Mouse (Mus musculus): ENCODE data around the gene Cracr2a. TPM values are rescaled to one million over a fixed set of nuclear protein-coding genes. Genes with fewer than 3 reads are reported as not detected.

Gene Cracr2a
- total RNA-seq, 1 experiment from 2014 or later = 10.0 TPM

DNA sequence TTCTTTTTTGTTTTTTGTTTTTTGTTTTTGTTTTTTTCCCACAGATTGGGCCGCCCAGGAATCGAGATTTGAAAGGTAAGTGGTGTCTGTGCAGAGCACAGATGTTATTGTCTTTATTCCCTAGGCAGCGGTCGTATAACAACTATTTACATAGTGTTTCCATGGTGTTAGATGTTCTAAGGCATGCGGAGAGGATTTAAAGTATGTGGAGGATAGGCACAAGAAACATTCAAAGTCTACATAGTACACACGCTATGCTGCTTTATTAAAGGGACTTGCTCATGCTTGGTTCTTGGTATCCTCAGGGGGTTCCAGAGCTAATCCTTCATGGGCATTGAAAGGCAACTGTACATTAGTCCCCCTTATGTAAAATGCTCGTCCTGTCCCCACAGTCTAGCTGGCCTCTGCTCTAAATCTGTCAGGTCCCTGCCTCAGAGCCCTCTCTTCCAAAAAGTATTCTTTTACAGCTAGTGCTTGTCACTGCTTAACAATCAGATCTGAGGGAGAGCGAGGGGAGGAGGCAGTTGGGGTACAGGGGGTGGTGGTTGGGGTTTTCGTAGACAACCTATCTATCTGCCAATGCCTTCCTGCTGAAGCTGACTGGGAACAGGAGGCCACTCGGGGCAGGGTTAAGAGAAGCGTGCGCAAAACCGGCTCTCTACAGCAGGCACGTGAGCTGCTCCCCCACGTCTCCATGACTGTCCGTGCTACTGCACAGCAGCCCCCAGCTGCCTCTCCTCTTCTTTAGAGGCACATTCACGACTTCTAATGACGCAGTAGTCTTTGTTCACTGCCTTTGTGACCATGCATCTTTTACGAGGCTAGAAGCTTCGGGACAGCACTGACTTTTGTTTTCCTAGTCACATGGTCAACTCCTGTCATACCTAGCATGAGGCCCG is 156.3 kb downstream of the Cracr2a start:
- no peak for ATAC-seq (replicated peaks in 1 of 2; ENCODE audit: insufficient read depth in 1 of 2, low FRiP score in 2 of 2, low TSS enrichment in 1 of 2, low read depth in 1 of 2, poor library complexity in 2 of 2, severe bottlenecking in 2 of 2)

GRCm38 (mm10) chr6:127719875-127720274 is 158.7 kb downstream of the Cracr2a start:
- ATAC-seq (replicated peaks in 1 of 2; ENCODE audit: insufficient read depth in 1 of 2, low FRiP score in 2 of 2, low TSS enrichment in 1 of 2, low read depth in 1 of 2, poor library complexity in 2 of 2, severe bottlenecking in 2 of 2) = no peak

GRCm38 (mm10) chr6:127723126-127723525 is 162.0 kb downstream of the Cracr2a start:
- ATAC-seq (replicated peaks in 1 of 2; ENCODE audit: insufficient read depth in 1 of 2, low FRiP score in 2 of 2, low TSS enrichment in 1 of 2, low read depth in 1 of 2, poor library complexity in 2 of 2, severe bottlenecking in 2 of 2) = no peak

Other genes with a start within 250 kb of the Cracr2a start
- 34.2 and 53.0 TPM in 2 replicates for gene Parp11, start 114.5 kb upstream of the Cracr2a start, total RNA-seq (2017)
- not detected in 2 replicates for gene Prmt8, start 208.1 kb downstream of the Cracr2a start, total RNA-seq (2017)

Measured in hematopoietic stem cell, adult 5-6 weeks (primary cell).